Mouse (Mus musculus): ENCODE measurements around the gene Gm281. TPM values are rescaled to one million over a fixed set of nuclear protein-coding genes. Genes with fewer than 3 reads are reported as not detected.

The Gm281 gene
- polyA plus RNA-seq, 1 experiment from 2014 or later = 0.07 TPM

DNA sequence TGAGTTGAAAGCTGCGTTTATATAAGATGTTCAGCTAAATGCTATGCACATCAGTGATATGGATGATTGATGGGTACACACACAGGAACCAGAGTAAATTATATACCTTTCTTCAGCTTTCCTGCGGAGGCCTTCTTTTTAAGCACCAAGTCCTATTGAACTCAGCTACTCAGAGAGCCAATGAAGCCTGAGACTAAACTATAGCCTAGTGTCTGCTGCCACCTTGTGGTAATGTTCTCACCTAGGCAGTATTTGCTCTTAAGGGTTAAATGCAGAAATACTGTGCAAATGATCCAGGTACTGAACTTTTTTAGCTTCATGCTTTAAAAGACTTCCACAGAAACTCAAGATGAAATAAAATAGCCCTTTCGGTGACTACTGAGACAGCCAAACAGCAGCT, 3.4 kb upstream of the Gm281 start:
- Histone ChIP-seq H3K27me3 (ENCODE audit: insufficient read depth, poor library complexity, severe bottlenecking) (no peaks in the 10 kb centered on the region), H3K4me3 (no peak overlapping the region), H3K27ac (no peak overlapping the region), H3K36me3 (no peaks in the 10 kb centered on the region), H3K9me3 (no peaks in the 10 kb centered on the region), H3K4me1 (replicated peaks) (no peaks in the 10 kb centered on the region)
- WGBS = 53% methylated on average over 3 of the region's 3 CpGs
- peak; percentile 60 for DNase-seq (ENCODE audit: low spot score)

DNA sequence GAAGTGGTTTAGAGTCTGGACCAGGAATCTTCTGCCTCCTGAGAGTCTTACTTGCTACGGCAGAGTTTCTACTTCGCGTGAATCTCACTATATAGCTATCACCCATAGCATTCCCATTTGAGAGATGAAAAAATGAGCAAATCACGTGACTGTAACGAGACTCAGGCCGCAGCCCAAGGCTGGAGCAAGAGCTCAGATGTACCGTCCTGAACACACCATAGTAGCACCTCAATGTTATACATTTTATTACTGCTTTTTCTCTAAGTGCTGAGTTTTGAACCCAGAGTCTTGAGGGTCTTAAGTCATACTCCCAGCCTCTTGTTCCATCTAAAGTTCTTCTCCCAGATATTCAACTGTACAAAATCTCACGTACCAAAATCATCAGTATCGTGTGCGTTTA, 2.9 kb upstream of the Gm281 start:
- Histone ChIP-seq H3K27ac (no peak overlapping the region), H3K4me3 (no peak overlapping the region), H3K36me3 (no peaks in the 10 kb centered on the region), H3K4me1 (replicated peaks) (no peaks in the 10 kb centered on the region), H3K9me3 (no peaks in the 10 kb centered on the region), H3K27me3 (ENCODE audit: insufficient read depth, poor library complexity, severe bottlenecking) (no peaks in the 10 kb centered on the region)
- 87% methylated on average over 10 of the region's 10 CpGs for WGBS
- DNase-seq (ENCODE audit: low spot score) = no peak

DNA sequence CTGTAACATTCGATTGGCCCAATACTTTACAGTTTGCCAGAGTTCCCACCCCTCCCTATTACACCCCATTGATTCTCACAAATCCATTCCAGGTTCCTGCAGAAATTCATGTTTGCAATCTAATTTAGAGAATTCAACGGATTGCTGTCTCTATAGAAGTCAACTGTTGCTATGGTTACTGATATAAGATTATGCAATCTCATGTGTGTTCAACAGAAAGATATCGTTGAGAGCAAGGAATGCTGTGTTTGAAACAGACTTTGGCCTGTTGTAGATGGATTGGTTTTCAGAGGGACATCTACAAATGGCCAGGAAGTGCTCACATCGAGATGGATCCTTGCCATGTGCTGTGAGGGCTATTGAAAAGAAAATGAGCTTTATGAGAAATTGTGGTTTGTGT, 929 bp upstream of the Gm281 start:
- no peak for DNase-seq (ENCODE audit: low spot score)
- WGBS = 85% methylated on average over 4 of the region's 4 CpGs
- H3K4me1 ChIP-seq (replicated peaks) = no peaks in the 10 kb centered on the region
- H3K9me3 ChIP-seq = no peaks in the 10 kb centered on the region
- no peak overlapping the region for H3K27ac ChIP-seq
- no peaks in the 10 kb centered on the region for H3K36me3 ChIP-seq
- H3K27me3 ChIP-seq (ENCODE audit: insufficient read depth, poor library complexity, severe bottlenecking) = no peaks in the 10 kb centered on the region
- no peak overlapping the region for H3K4me3 ChIP-seq

DNA sequence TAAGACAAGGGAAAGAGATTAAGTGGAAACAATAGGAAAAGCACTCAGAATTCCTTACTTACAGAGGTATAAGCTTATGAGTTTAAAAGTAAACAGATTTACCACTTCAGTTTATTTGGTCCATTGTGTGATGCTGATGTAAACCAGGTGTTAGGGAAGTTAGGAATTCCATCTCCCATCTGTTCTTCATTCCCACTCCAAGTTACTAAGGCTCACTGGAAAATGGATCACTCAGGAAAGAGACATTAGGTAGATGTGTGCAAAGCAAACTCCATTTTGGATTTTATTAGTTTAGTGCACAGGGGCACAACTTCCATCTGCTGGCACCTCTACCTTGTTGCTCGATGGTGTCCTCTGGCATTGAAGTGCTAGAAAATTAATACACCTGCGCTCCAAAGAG, 4.1 kb downstream of the Gm281 start:
- H3K36me3 ChIP-seq = no peaks in the 10 kb centered on the region
- H3K4me3 ChIP-seq = no peak overlapping the region
- H3K27ac ChIP-seq = no peak overlapping the region
- WGBS = 91% methylated on average over 2 of the region's 2 CpGs
- no peaks in the 10 kb centered on the region for H3K27me3 ChIP-seq (ENCODE audit: insufficient read depth, poor library complexity, severe bottlenecking)
- H3K9me3 ChIP-seq = no peaks in the 10 kb centered on the region
- H3K4me1 ChIP-seq (replicated peaks) = no peaks in the 10 kb centered on the region
- no peak for DNase-seq (ENCODE audit: low spot score)

DNA sequence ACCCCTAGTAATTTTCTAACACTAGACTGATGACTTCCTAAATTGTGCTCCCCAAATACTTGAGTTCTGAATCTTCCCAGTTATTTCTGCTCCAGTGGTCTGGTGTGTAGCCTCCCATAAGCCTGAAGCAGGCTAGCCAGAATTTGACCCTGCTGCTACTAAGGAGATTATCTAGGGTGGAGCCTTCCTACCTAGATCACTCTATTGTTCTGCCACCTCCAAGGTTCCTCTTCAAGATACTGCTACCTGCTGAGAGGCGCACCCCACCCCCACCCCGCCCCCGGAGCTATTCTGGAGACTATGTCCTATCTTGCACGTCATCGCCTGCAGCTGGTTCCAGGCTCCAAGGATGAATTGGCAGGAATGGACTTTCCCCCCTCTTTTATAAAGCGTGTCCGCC, 7.1 kb downstream of the Gm281 start:
- Histone ChIP-seq H3K4me1 (replicated peaks) (no peaks in the 10 kb centered on the region), H3K27ac (no peak overlapping the region), H3K4me3 (no peak overlapping the region), H3K9me3 (no peaks in the 10 kb centered on the region), H3K36me3 (no peaks in the 10 kb centered on the region), H3K27me3 (ENCODE audit: insufficient read depth, poor library complexity, severe bottlenecking) (no peaks in the 10 kb centered on the region)
- WGBS = 87% methylated on average over 7 of the region's 7 CpGs
- no peak for DNase-seq (ENCODE audit: low spot score)

DNA sequence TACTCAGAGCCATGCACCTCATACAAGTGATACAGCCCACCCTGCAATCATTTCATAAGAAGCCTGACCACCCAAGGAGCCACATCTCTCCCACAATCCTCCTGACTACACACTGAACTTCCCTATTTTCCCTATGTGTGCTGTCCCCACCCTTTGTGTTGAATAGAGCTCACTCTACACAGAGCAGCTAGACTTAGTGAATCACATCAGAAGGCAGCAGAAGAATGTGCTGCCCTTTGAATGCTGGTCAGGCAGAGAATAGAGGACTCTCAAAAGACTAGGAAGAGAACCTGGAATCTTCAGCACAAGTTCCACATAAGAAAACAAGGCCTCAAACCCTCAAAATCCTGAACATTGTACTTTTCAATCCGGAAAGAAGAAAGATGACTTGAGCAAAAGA, 7.8 kb downstream of the Gm281 start:
- WGBS = 96% methylated on average over 1 of the region's 1 CpGs
- H3K27me3 ChIP-seq (ENCODE audit: insufficient read depth, poor library complexity, severe bottlenecking) = no peaks in the 10 kb centered on the region
- H3K4me1 ChIP-seq (replicated peaks) = peaks cover 2% of the 10 kb centered on the region; the same call in 1 of the 2 replicates
- no peaks in the 10 kb centered on the region for H3K36me3 ChIP-seq
- no peak overlapping the region for H3K27ac ChIP-seq
- DNase-seq (ENCODE audit: low spot score) = no peak
- H3K4me3 ChIP-seq = no peak overlapping the region
- H3K9me3 ChIP-seq = no peaks in the 10 kb centered on the region

DNA sequence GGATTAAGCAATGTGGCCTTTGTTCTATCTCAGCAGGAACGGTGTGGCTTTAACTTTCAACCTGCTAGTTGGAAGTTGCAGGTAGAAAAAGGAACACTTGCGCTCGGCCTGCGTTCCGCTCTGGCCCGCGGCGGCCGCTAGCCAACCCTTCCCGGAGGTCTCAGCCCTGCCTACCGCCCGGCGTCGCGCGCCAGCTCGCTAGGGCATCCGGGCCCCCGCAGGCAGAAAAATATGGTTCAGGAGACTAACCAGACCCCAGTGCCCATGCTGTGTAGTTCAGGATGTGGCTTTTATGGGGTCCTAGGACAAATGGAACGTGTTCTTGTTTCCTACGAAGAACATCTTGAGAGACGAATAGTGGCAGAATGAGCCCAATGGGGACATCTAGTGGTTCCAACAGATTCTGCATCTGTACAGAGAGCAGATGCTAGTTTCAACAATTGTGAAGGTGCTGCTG, 12.6 kb downstream of the Gm281 start:
- under 1% methylated on average over 22 of the region's 22 CpGs for WGBS
- H3K36me3 ChIP-seq = no peaks in the 10 kb centered on the region
- DNase-seq (ENCODE audit: low spot score) = peak; percentile 73
- H3K27ac ChIP-seq = peak overlapping the region; percentile 90
- H3K27me3 ChIP-seq (ENCODE audit: insufficient read depth, poor library complexity, severe bottlenecking) = peaks cover 12% of the 10 kb centered on the region; the same call in 1 of the 2 replicates
- H3K9me3 ChIP-seq = no peaks in the 10 kb centered on the region
- peaks cover 6% of the 10 kb centered on the region for H3K4me1 ChIP-seq (replicated peaks)
- peak overlapping the region; percentile 67 for H3K4me3 ChIP-seq

DNA sequence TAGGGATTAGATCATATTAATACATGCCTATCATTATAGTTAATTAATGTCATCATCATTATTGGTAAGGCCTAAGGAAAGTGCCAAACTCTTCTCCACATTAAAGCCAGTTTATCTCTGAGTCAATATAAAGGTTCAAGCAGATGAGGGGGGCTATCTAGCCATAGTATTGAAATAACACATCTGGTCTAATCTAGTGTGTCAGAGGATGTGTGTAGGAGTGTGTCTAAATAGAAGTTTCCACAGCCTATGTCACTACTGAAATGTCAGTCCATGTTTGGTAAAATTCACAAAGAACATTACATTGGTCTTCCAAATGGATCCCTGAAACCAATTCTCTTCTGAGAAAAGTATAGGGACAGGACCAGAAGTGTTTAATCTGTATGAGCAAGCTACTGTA, 19.1 kb downstream of the Gm281 start:
- Histone ChIP-seq H3K4me3 (no peak overlapping the region), H3K27me3 (ENCODE audit: insufficient read depth, poor library complexity, severe bottlenecking) (peaks cover under 1% of the 10 kb centered on the region; the same call in 1 of the 2 replicates), H3K4me1 (replicated peaks) (no peaks in the 10 kb centered on the region), H3K9me3 (no peaks in the 10 kb centered on the region), H3K27ac (no peak overlapping the region), H3K36me3 (no peaks in the 10 kb centered on the region)
- no peak for DNase-seq (ENCODE audit: low spot score)

DNA sequence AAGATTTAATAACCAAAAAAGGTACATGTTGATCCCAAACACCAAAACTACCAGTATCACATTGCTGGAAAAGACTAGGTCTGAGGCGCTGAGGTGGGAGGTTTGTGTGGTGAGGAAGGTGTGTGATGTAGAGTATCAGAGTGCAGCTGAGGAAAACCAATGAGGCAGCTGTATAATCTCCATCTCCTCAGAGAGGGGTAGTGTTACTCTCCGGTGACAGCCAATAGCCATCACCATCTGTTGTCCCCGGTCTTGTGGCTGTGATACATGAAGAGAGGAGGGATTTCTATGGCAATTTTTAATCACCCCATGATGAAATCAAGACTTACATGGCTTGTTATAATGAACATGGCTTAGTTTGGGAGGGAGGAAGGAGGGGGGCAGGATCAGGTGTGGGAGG, 20.5 kb downstream of the Gm281 start:
- 80% methylated on average over 3 of the region's 3 CpGs for WGBS
- H3K27me3 ChIP-seq (ENCODE audit: insufficient read depth, poor library complexity, severe bottlenecking) = no peaks in the 10 kb centered on the region
- DNase-seq (ENCODE audit: low spot score) = no peak

DNA sequence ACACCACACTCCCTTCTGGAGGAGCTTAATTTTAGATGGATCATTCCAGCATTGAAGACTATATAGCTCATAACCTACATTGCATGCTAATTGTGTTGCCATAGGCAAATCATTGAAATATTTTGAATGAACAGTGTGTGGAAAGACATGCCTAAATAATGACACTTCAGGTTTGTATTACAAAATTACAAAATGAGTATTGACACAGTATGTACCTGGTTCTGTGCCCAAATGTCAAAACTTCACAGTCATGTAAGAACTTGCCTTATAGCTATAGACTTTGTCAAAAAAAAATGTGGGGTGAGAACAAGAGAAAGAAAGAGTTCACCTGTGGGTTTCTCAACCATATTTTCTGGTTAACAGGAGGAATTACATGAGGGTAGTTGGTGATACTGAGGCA, 52.9 kb downstream of the Gm281 start:
- Histone ChIP-seq H3K4me3 (no peak overlapping the region), H3K4me1 (replicated peaks) (no peaks in the 10 kb centered on the region), H3K36me3 (no peaks in the 10 kb centered on the region), H3K27me3 (ENCODE audit: insufficient read depth, poor library complexity, severe bottlenecking) (no peaks in the 10 kb centered on the region), H3K27ac (no peak overlapping the region), H3K9me3 (no peaks in the 10 kb centered on the region)
- no peak for DNase-seq (ENCODE audit: low spot score)

More for the DNA sequence above, 20.5 kb downstream of the Gm281 start:
- Histone ChIP-seq H3K4me1 (replicated peaks) (no peaks in the 10 kb centered on the region), H3K27ac (no peak overlapping the region), H3K9me3 (no peaks in the 10 kb centered on the region), H3K4me3 (no peak overlapping the region), H3K36me3 (no peaks in the 10 kb centered on the region)

DNA sequence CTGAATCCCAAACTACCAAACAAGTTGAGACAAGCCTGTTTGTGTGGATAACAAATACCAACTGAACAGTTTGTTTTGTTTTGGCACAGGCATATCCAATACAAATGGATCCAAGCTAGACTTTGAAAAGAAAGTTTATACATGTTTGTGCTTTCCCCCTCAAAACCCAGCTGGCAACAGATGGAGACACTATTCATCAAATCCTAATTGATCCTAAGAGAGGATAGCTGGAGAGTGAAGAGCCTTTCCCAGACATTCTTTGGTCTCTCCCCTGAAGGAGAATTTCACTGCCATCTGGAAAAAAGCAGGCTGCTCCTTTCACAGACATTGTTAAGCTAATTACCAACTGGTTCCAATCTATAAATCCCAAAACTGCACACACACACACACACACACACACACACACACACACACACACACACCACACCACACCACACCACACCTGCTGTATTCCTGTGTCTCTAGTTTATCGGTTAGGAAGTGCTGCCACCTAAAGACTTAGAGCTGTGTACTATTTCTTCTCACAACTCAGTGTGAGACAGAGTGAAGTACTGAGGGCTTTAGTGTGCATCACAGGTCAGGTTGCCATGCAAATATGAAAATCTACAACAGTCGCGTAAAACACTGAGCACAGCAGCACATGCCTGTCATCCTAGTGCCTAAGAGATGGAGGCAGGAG, 101.3 kb downstream of the Gm281 start:
- DNase-seq (ENCODE audit: low spot score) = no peak
- Histone ChIP-seq H3K4me1 (replicated peaks) (no peaks in the 10 kb centered on the region), H3K4me3 (no peak overlapping the region), H3K27me3 (ENCODE audit: insufficient read depth, poor library complexity, severe bottlenecking) (no peaks in the 10 kb centered on the region), H3K36me3 (no peaks in the 10 kb centered on the region), H3K9me3 (no peaks in the 10 kb centered on the region), H3K27ac (no peak overlapping the region)
- WGBS = 89% methylated on average over 3 of the region's 3 CpGs

DNA sequence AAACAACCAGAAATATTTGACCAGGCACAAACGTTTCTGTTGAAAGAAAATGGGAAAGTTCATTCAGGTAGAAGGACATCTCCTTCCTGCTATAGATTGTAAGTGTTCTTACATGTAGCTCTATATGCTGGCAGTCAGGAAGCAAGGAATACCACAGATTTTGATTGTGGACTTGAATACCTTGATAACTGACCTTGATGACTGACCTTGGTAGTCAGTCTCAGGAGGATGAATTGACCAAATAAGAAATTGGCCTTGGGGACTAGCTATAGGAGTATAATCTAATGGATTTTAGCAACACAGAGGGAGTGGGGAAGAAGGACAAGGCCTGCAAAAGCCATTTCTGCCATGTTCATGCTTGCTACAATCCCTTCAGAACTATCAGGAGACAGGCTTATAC, 123.8 kb downstream of the Gm281 start:
- Histone ChIP-seq H3K36me3 (no peaks in the 10 kb centered on the region), H3K27ac (no peak overlapping the region), H3K4me3 (no peak overlapping the region), H3K4me1 (replicated peaks) (no peaks in the 10 kb centered on the region), H3K27me3 (ENCODE audit: insufficient read depth, poor library complexity, severe bottlenecking) (no peaks in the 10 kb centered on the region), H3K9me3 (no peaks in the 10 kb centered on the region)
- 33% methylated on average over 1 of the region's 1 CpGs for WGBS
- DNase-seq (ENCODE audit: low spot score) = no peak

DNA sequence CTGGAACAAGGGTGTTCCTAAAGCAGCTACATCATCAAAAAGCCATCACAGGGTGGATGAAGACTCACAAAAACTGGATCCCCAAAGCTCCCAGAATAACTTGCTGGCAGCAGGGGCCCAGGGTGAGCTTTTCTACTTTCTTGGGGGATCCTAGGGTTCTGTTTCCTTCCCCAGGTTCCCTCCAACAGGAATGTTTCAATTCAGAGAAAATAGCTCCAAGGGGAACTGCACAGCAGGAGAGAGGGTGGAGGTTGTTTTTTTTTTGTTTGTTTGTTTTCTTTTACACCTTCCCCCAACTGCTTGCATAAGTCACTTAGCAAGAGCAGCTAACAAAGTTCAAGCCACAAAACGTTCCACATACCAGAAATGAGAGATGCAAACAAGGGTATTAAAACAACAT, 124.3 kb downstream of the Gm281 start:
- WGBS = 14% methylated on average over 1 of the region's 1 CpGs
- no peaks in the 10 kb centered on the region for H3K9me3 ChIP-seq

DNA sequence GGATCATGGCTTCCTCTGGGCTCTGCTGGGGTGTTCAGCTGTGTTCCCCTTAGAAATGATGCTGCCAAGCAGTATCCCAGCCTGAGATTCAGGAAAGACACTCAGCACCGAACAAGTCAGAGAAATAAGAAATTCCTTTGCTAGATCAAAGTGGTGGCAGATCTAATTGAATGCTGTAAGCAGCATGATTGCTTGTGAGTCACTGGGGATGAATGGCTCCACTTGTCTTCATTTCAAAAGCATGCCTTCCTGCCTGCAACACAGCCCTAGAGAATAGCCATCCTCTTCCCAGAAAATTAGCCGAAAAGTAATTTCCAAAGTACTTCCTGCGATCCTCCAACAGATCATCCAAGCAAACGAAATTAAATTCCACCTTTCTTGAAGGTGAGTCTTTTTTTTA, 131.3 kb downstream of the Gm281 start:
- Histone ChIP-seq H3K9me3 (no peaks in the 10 kb centered on the region), H3K27me3 (ENCODE audit: insufficient read depth, poor library complexity, severe bottlenecking) (no peaks in the 10 kb centered on the region)

More for the DNA sequence above, 124.3 kb downstream of the Gm281 start:
- Histone ChIP-seq H3K4me1 (replicated peaks) (no peaks in the 10 kb centered on the region), H3K4me3 (no peak overlapping the region), H3K27me3 (ENCODE audit: insufficient read depth, poor library complexity, severe bottlenecking) (no peaks in the 10 kb centered on the region), H3K36me3 (no peaks in the 10 kb centered on the region), H3K27ac (no peak overlapping the region)
- no peak for DNase-seq (ENCODE audit: low spot score)

More for the DNA sequence above, 131.3 kb downstream of the Gm281 start:
- no peak for DNase-seq (ENCODE audit: low spot score)
- 78% methylated on average over 4 of the region's 4 CpGs for WGBS
- H3K27ac ChIP-seq = no peak overlapping the region
- H3K4me1 ChIP-seq (replicated peaks) = no peaks in the 10 kb centered on the region
- no peaks in the 10 kb centered on the region for H3K36me3 ChIP-seq
- H3K4me3 ChIP-seq = no peak overlapping the region
